Mouse (Mus musculus) left cerebral cortex, adult 2 months (tissue): Measurements from ENCODE around the gene Trim62. TPM values are rescaled to one million over a fixed set of nuclear protein-coding genes. Genes with fewer than 3 reads are reported as not detected.
A peak's percentile ranks its signal among the peaks of the same experiment; 100 is the strongest.

Experiments
- DNase-seq, 2 experiments: peaks; one replicate each; pipeline ENCODE4 v3.0.0; 2021 to 2022; ENCODE audit warnings: low spot score in 2 of 2, mixed read lengths in 1 of 2; ENCODE audit errors: extremely low spot score in 1 of 2
- H3K27ac ChIP-seq: fragments of 200-600 bp; 2 replicates; pipeline ENCODE4 v1.8.1; 2022
- H3K4me3 ChIP-seq: fragments of 200-600 bp; 2 replicates; pipeline ENCODE4 v1.8.1; 2022
- CTCF ChIP-seq: fragments of 200-600 bp; IDR thresholded peaks from 2 replicates; pipeline ENCODE4 v1.8.1; 2022; ENCODE audit warnings: antibody characterized with exemption, mild to moderate bottlenecking, moderate library complexity
- intact Hi-C: fragments of 180-260 bp; cut with DNase I; formaldehyde crosslinking; loops from one replicate; pipeline ENCODE4 v1.15.1; 2025
- long read RNA-seq, 2 experiments: library from polyadenylated mRNA; stranded (forward); transcript quantifications; one replicate each; pipeline ENCODE4 v2.0.0; 2021; ENCODE audit warnings: borderline mapping rate in 2 of 2
- total RNA-seq, 2 experiments: library from RNA; stranded (reverse); gene quantifications; 2 replicates each; pipeline ENCODE4 v1.2.3; 2021

Gene Trim62
- 10 to 100 TPM; 15.3 to 18.8 TPM for total RNA-seq
- long read RNA-seq, experiment 1, transcript Trim62-201 (5 exons, 3,752 nt): major isoform, 58 of 63 reads
- long read RNA-seq, experiment 1, partial matches to known transcripts: 0 of 63 reads
- long read RNA-seq, experiment 1, other reads (novel, unspliced or antisense): 5 of 63 reads
- long read RNA-seq, experiment 2, transcript Trim62-201 (5 exons, 3,752 nt): major isoform, 61 of 67 reads
- long read RNA-seq, experiment 2, partial matches to known transcripts: 4 of 67 reads
- long read RNA-seq, experiment 2, other reads (novel, unspliced or antisense): 2 of 67 reads

- peak; percentile 67 to 80 for DNase-seq
- intact Hi-C loops: no loop called here
- peak within 1 kb of the TSS; percentile 77 for H3K27ac ChIP-seq
- TF ChIP-seq CTCF: no peak
- peak within 1 kb of the TSS; percentile 77 for H3K4me3 ChIP-seq
These were observed at the start of gene Trim62 for GRCm38 (mm10) chr4:128883379-128883781. Trim62 (plus strand) TSS chr4:128883580.

GRCm38 (mm10) chr4:128838202-128838601 is 45.2 kb upstream of the Trim62 start:
- intact Hi-C loops: no loop called here
- Histone ChIP-seq H3K4me3 (no peak overlapping the region), H3K27ac (no peak overlapping the region)
- no peak for TF ChIP-seq CTCF
- no peak for DNase-seq

GRCm38 (mm10) chr4:128839811-128840738 is 43.3 kb upstream of the Trim62 start:
- DNase-seq: no peak
- Histone ChIP-seq H3K4me3 (no peak overlapping the region), H3K27ac (no peak overlapping the region; the same call in 1 of the 2 replicates)
- no peak for TF ChIP-seq CTCF
- intact Hi-C loops: no loop called here

GRCm38 (mm10) chr4:128841259-128841658 is 42.1 kb upstream of the Trim62 start:
- no peak overlapping the region for H3K27ac ChIP-seq

GRCm38 (mm10) chr4:128844566-128844965 is 38.8 kb upstream of the Trim62 start:
- no peak overlapping the region for H3K27ac ChIP-seq
- no peak for TF ChIP-seq CTCF
- no peak for DNase-seq
- intact Hi-C loops: no loop called here
- H3K4me3 ChIP-seq: no peak overlapping the region

More at GRCm38 (mm10) chr4:128841259-128841658, 42.1 kb upstream of the Trim62 start:
- no peak overlapping the region for H3K4me3 ChIP-seq
- intact Hi-C loops: no loop called here
- no peak for TF ChIP-seq CTCF
- no peak for DNase-seq

- intact Hi-C loops: no loop called here
- H3K27ac ChIP-seq: no peak overlapping the region
- no peak for DNase-seq
- H3K4me3 ChIP-seq: no peak overlapping the region
- TF ChIP-seq CTCF: no peak
These were observed 37.9 kb upstream of the Trim62 start for GRCm38 (mm10) chr4:128845367-128845973.

GRCm38 (mm10) chr4:128848961-128849360 is 34.4 kb upstream of the Trim62 start:
- intact Hi-C loops: no loop called here
- DNase-seq: no peak
- TF ChIP-seq CTCF: no peak
- Histone ChIP-seq H3K4me3 (no peak overlapping the region), H3K27ac (no peak overlapping the region)

- DNase-seq: no peak
- intact Hi-C loops: no loop called here
- H3K27ac ChIP-seq: no peak overlapping the region
- no peak for TF ChIP-seq CTCF
- no peak overlapping the region for H3K4me3 ChIP-seq
These were observed 33.7 kb upstream of the Trim62 start for GRCm38 (mm10) chr4:128849686-128850085.

GRCm38 (mm10) chr4:128852266-128852887 is 31.0 kb upstream of the Trim62 start:
- H3K27ac ChIP-seq: no peak overlapping the region
- no peak for TF ChIP-seq CTCF
- intact Hi-C loops: no loop called here
- no peak overlapping the region for H3K4me3 ChIP-seq
- no peak for DNase-seq

- H3K27ac ChIP-seq: no peak overlapping the region
- DNase-seq: no peak
- H3K4me3 ChIP-seq: no peak overlapping the region
- intact Hi-C loops: no loop called here
- TF ChIP-seq CTCF: no peak
These were observed 30.3 kb upstream of the Trim62 start for GRCm38 (mm10) chr4:128853117-128853516.

GRCm38 (mm10) chr4:128855613-128856040 is 27.8 kb upstream of the Trim62 start:
- no peak for TF ChIP-seq CTCF
- intact Hi-C loops: loop anchor here (5.0 kb wide), 2 partner anchors 78 to 243 kb away; partner anchors contain the start of gene Zscan20
- no peak overlapping the region for H3K4me3 ChIP-seq
- no peak for DNase-seq
- H3K27ac ChIP-seq: no peak overlapping the region
